Mouse (Mus musculus): ENCODE results near the gene Prr5l. TPM values are rescaled to one million over a fixed set of nuclear protein-coding genes. Genes with fewer than 3 reads are reported as not detected.

Gene Prr5l
- polyA plus RNA-seq, 1 experiment from 2014 or later, result 50.6 TPM

DNA sequence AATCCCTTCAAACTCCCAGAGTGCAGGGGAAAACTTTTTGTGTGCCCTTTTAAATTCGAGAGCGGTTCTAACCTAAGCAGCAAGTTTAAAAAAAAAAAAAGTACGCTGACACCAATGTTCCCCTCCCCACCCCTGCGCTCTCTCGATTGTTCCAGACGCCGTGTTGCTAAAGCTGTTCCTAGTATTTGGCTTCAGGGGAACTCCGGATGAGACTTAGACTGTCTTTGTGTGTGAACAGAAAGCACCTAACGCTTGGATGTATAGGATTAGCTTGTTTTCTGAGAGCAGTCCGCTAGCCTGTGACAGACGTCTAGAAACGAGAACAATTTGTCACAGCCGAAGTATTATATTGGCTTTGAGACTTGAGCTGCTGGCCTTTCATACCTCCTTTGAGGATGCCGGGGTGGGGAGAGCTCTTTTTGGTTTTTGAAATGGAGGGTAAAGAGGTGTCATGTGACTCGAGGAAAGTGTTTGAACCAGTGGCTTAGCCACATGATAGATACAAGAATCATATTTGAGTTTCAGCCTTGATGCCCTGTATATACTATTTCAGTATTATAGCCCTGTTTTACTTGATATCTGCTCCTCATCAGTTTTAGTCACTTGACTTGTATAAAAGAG is 203.6 kb downstream of the Prr5l start:
- Histone ChIP-seq H3K27me3 (peaks cover 6% of the 10 kb centered on the region; the same call in 1 of the 2 replicates), H3K27ac (no peak overlapping the region), H3K9me3 (no peaks in the 10 kb centered on the region), H3K4me1 (replicated peaks) (peaks cover 5% of the 10 kb centered on the region), H3K9ac (replicated peaks) (peak overlapping the region; percentile 93), H3K4me3 (replicated peaks) (peak overlapping the region; percentile 96), H3K4me2 (peak overlapping the region; percentile 75), H3K36me3 (peaks cover 7% of the 10 kb centered on the region; the same call in 1 of the 2 replicates)
- no peak for ATAC-seq (ENCODE audit: insufficient number of reproducible peaks, insufficient read depth, low FRiP score, low TSS enrichment, low read depth)
- 8% methylated on average over 15 of the region's 15 CpGs for WGBS

GRCm38 (mm10) chr2:101678236-101679021 is 204.4 kb downstream of the Prr5l start, which contains the start of gene Traf6:
Gene Traf6 (plus strand): TSS chr2:101678429.
- 0 out of 2 replicates have a peak, but pooled peaks cover 7% of the 10 kb centered on the region for H3K36me3 ChIP-seq
- H3K9ac ChIP-seq (replicated peaks), result peak within 1 kb of the TSS; percentile 93
- 0 out of 2 replicates have a peak within 1 kb of the TSS, but pooled peaks have one; percentile 45 for H3K27ac ChIP-seq
- H3K4me1 ChIP-seq (replicated peaks), result peaks cover 5% of the 10 kb centered on the region
- peak within 1 kb of the TSS; percentile 75 for H3K4me2 ChIP-seq
- under 1% methylated on average over 68 of the region's 68 CpGs for WGBS
- ATAC-seq (ENCODE audit: insufficient number of reproducible peaks, insufficient read depth, low FRiP score, low TSS enrichment, low read depth), result peak; percentile 88
- no peaks in the 10 kb centered on the region for H3K9me3 ChIP-seq
- H3K4me3 ChIP-seq (replicated peaks), result peak within 1 kb of the TSS; percentile 96
- peaks cover 6% of the 10 kb centered on the region; the same call in 1 of the 2 replicates for H3K27me3 ChIP-seq

DNA sequence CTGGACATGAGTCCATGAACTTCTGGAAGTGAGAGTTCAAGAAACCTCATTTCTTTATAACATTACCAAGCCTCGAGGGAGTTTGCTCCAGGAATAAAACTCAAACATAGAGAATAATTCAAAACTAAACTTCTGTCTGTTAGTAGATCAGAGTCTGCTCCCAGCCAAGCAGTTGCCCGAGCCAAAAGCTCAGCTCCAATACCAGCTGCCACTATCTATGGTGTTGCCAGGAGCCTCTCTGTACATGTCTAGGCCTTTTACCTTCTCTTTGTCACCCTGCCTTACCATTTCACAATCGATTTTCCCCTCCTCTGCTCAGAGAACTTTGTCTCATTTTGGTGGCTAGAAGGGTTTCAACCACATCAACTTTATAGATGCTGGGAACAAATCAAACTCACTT is 209.3 kb downstream of the Prr5l start:
- H3K9ac ChIP-seq (replicated peaks), result no peak overlapping the region
- H3K4me2 ChIP-seq, result no peak overlapping the region
- peaks cover 6% of the 10 kb centered on the region; the same call in 1 of the 2 replicates for H3K27me3 ChIP-seq
- 74% methylated on average over 3 of the region's 3 CpGs for WGBS
- H3K4me3 ChIP-seq (replicated peaks), result no peak overlapping the region
- no peak overlapping the region for H3K27ac ChIP-seq
- H3K9me3 ChIP-seq, result no peaks in the 10 kb centered on the region
- ATAC-seq (ENCODE audit: insufficient number of reproducible peaks, insufficient read depth, low FRiP score, low TSS enrichment, low read depth), result no peak
- no peaks in the 10 kb centered on the region for H3K4me1 ChIP-seq (replicated peaks)
- no peaks in the 10 kb centered on the region for H3K36me3 ChIP-seq

DNA sequence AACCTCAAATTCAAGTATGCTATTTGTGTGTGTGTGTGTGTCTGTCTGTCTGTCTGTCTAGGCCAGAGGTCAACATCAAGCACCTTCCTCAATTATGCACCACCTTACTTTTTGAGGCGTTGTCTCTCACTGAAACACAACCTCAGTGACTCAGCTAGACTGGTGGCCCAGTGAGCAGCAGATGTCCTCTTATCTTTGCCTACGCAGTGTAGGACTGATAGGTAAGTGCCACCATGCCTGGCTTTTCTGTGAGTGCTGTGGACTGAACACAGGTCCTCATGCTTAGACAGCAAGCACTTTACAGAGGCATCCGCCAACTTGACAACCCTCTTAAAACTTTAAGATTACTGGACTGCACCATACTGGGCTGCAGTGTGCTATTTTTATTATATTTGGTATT is 214.1 kb downstream of the Prr5l start:
- Histone ChIP-seq H3K27me3 (no peaks in the 10 kb centered on the region), H3K36me3 (no peaks in the 10 kb centered on the region), H3K4me3 (replicated peaks) (no peak overlapping the region), H3K9me3 (no peaks in the 10 kb centered on the region), H3K27ac (no peak overlapping the region), H3K9ac (replicated peaks) (no peak overlapping the region), H3K4me2 (no peak overlapping the region), H3K4me1 (replicated peaks) (no peaks in the 10 kb centered on the region)
- ATAC-seq (ENCODE audit: insufficient number of reproducible peaks, insufficient read depth, low FRiP score, low TSS enrichment, low read depth), result no peak
- 88% methylated on average over 3 of the region's 3 CpGs for WGBS

GRCm38 (mm10) chr2:101665703-101666092 is 217.1 kb downstream of the Prr5l start:
- ATAC-seq (ENCODE audit: insufficient number of reproducible peaks, insufficient read depth, low FRiP score, low TSS enrichment, low read depth), result 0 out of 2 replicates have a peak, but pooled peaks have one; percentile 45
- no peaks in the 10 kb centered on the region for H3K36me3 ChIP-seq
- no peak overlapping the region for H3K27ac ChIP-seq
- no peak overlapping the region for H3K4me3 ChIP-seq (replicated peaks)
- H3K9ac ChIP-seq (replicated peaks), result no peak overlapping the region
- no peaks in the 10 kb centered on the region for H3K9me3 ChIP-seq
- H3K4me2 ChIP-seq, result no peak overlapping the region
- 82% methylated on average over 3 of the region's 3 CpGs for WGBS
- no peaks in the 10 kb centered on the region for H3K4me1 ChIP-seq (replicated peaks)
- H3K27me3 ChIP-seq, result 0 out of 2 replicates have a peak, but pooled peaks cover 4% of the 10 kb centered on the region

DNA sequence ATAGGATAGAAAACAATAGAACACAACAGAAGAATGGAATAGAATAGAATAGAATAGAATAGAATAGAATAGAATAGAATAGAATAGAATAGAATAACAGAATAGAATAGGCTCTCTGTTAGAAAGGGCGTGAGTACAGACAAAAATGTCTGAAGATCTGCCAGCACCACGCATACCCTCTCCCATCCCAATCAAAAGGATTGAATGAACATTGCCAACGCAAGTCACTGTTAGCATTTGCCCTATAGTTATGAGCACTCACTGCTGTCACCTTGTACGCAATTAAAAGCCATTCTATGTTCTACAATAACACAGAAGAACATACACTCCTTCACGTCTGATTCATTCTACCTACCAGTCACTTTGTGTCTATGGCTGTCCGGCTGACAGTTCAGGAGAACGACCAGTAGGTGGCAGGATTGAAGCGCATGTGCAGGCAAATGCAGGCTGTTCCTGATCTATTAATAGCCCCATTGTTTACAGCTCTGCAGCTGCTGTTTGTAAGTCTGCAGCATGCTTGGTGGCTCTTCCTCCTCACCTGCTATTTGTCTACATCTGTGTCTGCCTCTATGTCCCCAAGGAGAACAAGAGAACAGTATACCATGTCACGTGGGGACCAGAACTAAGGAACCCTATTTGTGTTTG is 217.6 kb downstream of the Prr5l start:
- ATAC-seq (ENCODE audit: insufficient number of reproducible peaks, insufficient read depth, low FRiP score, low TSS enrichment, low read depth), result peak; percentile 81; the same call in 1 of the 2 replicates
- no peak overlapping the region for H3K4me3 ChIP-seq (replicated peaks)
- H3K9ac ChIP-seq (replicated peaks), result no peak overlapping the region
- WGBS, result 24% methylated on average over 9 of the region's 9 CpGs
- no peak overlapping the region for H3K27ac ChIP-seq
- 0 out of 2 replicates have a peak, but pooled peaks cover 4% of the 10 kb centered on the region for H3K27me3 ChIP-seq
- H3K9me3 ChIP-seq, result no peaks in the 10 kb centered on the region
- no peaks in the 10 kb centered on the region for H3K36me3 ChIP-seq
- no peaks in the 10 kb centered on the region for H3K4me1 ChIP-seq (replicated peaks)
- H3K4me2 ChIP-seq, result no peak overlapping the region

Other genes with a start within 250 kb of the Prr5l start
- 0.34 and 0.51 TPM in 2 replicates for gene Rag1, start 233.5 kb downstream of the Prr5l start, polyA plus RNA-seq (2016; fragmentation: Nextera tagmentation; extraction: Ambion mirVana)
- 57.7 and 58.1 TPM in 2 replicates for gene B230118H07Rik, start 233.5 kb downstream of the Prr5l start, polyA plus RNA-seq (2016; fragmentation: Nextera tagmentation; extraction: Ambion mirVana)
- gene Traf6, start 204.6 kb downstream of the Prr5l start, polyA plus RNA-seq (2016; fragmentation: Nextera tagmentation; extraction: Ambion mirVana), result 11.3 and 12.6 TPM in 2 replicates
- gene Commd9, start 3.2 kb upstream of the Prr5l start, polyA plus RNA-seq (2016; fragmentation: Nextera tagmentation; extraction: Ambion mirVana), result 55.4 and 60.0 TPM in 2 replicates

All from limb, embryonic 12.5 days (tissue).